Comparison of ENCODE assay signal across 7 mouse cellular contexts in genomic region chr16:97169901-97170512, GRCm38 (mm10). TPM values are rescaled to one million over a fixed set of nuclear protein-coding genes. Genes with fewer than 3 reads are reported as not detected.
A peak's percentile ranks its signal among the peaks of the same experiment; 100 is the strongest.
DNase-seq lines count a peak whose midpoint lies in the region; ATAC-seq and TF ChIP-seq lines count a peak whose summit lies in the region.

No protein-coding gene starts in this region.

- H3K4me2 ChIP-seq in embryonic facial prominence, embryonic 12.5 days (replicated peaks): peak overlapping the region; percentile 95
- peak overlapping the region; percentile 79 for H3K4me2 ChIP-seq in hindbrain, postnatal 0 days (ENCODE audit: low read depth, low read length)
- H3K4me2 ChIP-seq in midbrain, embryonic 15.5 days: peak overlapping the region; percentile 72

- H3K9me3 ChIP-seq in embryonic facial prominence, embryonic 12.5 days: no peaks in the 10 kb centered on the region
- no peaks in the 10 kb centered on the region for H3K9me3 ChIP-seq in hindbrain, postnatal 0 days (ENCODE audit: low read length)
- no peaks in the 10 kb centered on the region for H3K9me3 ChIP-seq in midbrain, embryonic 15.5 days

- ATAC-seq in embryonic facial prominence, embryonic 12.5 days (ENCODE audit: insufficient number of reproducible peaks, insufficient read depth, low FRiP score, low TSS enrichment): peak; percentile 31; the same call in 1 of the 2 replicates
- ATAC-seq in hindbrain, postnatal 0 days: peak; percentile 28
- ATAC-seq in midbrain, embryonic 15.5 days (replicated peaks): peak; percentile 46

- WGBS in embryonic facial prominence, embryonic 12.5 days: 1% methylated on average over 43 of the region's 51 CpGs
- under 1% methylated on average over 32 of the region's 51 CpGs for WGBS in hindbrain, postnatal 0 days
- 1% methylated on average over 50 of the region's 51 CpGs for WGBS in midbrain, embryonic 15.5 days

- H3K27me3 ChIP-seq in embryonic facial prominence, embryonic 12.5 days: peaks cover 68% of the 10 kb centered on the region
- H3K27me3 ChIP-seq in hindbrain, postnatal 0 days (ENCODE audit: insufficient read depth, low read length): no peaks in the 10 kb centered on the region
- no peaks in the 10 kb centered on the region for H3K27me3 ChIP-seq in midbrain, embryonic 15.5 days (replicated peaks)

- no peak overlapping the region for H3K27ac ChIP-seq in embryonic facial prominence, embryonic 12.5 days
- peak overlapping the region; percentile 96 for H3K27ac ChIP-seq in hindbrain, postnatal 0 days
- peak overlapping the region; percentile 98 for H3K27ac ChIP-seq in midbrain, embryonic 15.5 days

- DNase-seq in left cerebral cortex, adult 18-20 months (ENCODE audit: low spot score in 2 of 2): peak; percentile 23 to 47
- no peak for DNase-seq in left cerebral cortex, adult 11 months (ENCODE audit: low spot score)
- DNase-seq in hindbrain, postnatal 0 days (ENCODE audit: low spot score): peak; percentile 62
- DNase-seq in ovary, postnatal 10 days (ENCODE audit: low spot score): no peak
- no peak for DNase-seq in thymus, adult 18-20 months

- H3K36me3 ChIP-seq in embryonic facial prominence, embryonic 12.5 days: no peaks in the 10 kb centered on the region
- H3K36me3 ChIP-seq in hindbrain, postnatal 0 days (ENCODE audit: insufficient read depth, low read length): no peaks in the 10 kb centered on the region
- no peaks in the 10 kb centered on the region for H3K36me3 ChIP-seq in midbrain, embryonic 15.5 days (replicated peaks)

- peak overlapping the region; percentile 58 for H3K4me3 ChIP-seq in embryonic facial prominence, embryonic 12.5 days
- peak overlapping the region; percentile 75 for H3K4me3 ChIP-seq in hindbrain, postnatal 0 days (ENCODE audit: low read length)
- peak overlapping the region; percentile 75 for H3K4me3 ChIP-seq in midbrain, embryonic 15.5 days

- H3K4me1 ChIP-seq in embryonic facial prominence, embryonic 12.5 days: peaks cover 8% of the 10 kb centered on the region
- peaks cover 10% of the 10 kb centered on the region; the same call in 1 of the 2 replicates for H3K4me1 ChIP-seq in hindbrain, postnatal 0 days (ENCODE audit: insufficient read depth, low read length)
- H3K4me1 ChIP-seq in midbrain, embryonic 15.5 days: peaks cover 34% of the 10 kb centered on the region

- H3K9ac ChIP-seq in embryonic facial prominence, embryonic 12.5 days: peak overlapping the region; percentile 57
- peak overlapping the region; percentile 93 for H3K9ac ChIP-seq in hindbrain, postnatal 0 days (replicated peaks; ENCODE audit: low read length)
- H3K9ac ChIP-seq in midbrain, embryonic 15.5 days: peak overlapping the region; percentile 96

- no peak for TF ChIP-seq CTCF in hindbrain, postnatal 0 days (IDR thresholded peaks at IDR 0.05; ENCODE audit: low read depth)

RNA-seq across cellular contexts. Expression of gene Dscam, which starts 0.5 kb away (rescaled TPM):
- total RNA-seq in left cerebral cortex, adult 18-20 months (2021): 10 to 100 TPM; 35.7 to 37.9 TPM
- 0.42 and 0.62 TPM in 2 replicates for polyA plus RNA-seq in embryonic facial prominence, embryonic 12.5 days (2016; fragmentation: Nextera tagmentation; extraction: Ambion mirVana)
- 42.8 and 47.1 TPM in 2 replicates for total RNA-seq in hindbrain, postnatal 0 days (2014; rRNA removed)
- polyA plus RNA-seq in hindbrain, postnatal 0 days (2015; fragmentation: Nextera tagmentation; extraction: Ambion mirVana): 10.3 and 10.4 TPM in 2 replicates
- polyA plus RNA-seq in midbrain, embryonic 15.5 days (2015; fragmentation: Nextera tagmentation; extraction: Ambion mirVana): 16.2 and 16.9 TPM in 2 replicates

Comparison
In these comparisons a context has a peak if more than half of its experiments do, and no peak if none do; other contexts are left out.
1. DNase-seq: peak in left cerebral cortex, adult 18-20 months (2 of 2) and hindbrain, postnatal 0 days (single experiment); none in left cerebral cortex, adult 11 months (single experiment), ovary, postnatal 10 days (single experiment) and thymus, adult 18-20 months (0 of 2).
2. Peak in every context shown above with its lines, with median percentiles within 50 percentile points of each other: ATAC-seq, H3K4me2 ChIP-seq, H3K4me3 ChIP-seq and H3K9ac ChIP-seq.